Mouse (Mus musculus): ENCODE data around the gene Pou4f1.
"Not testable (repeated sequence)": the region's sequence is repeated elsewhere in the genome, so short reads cannot be mapped to it uniquely, and the experiment has no call there.

Pou4f1 gene

GRCm38 (mm10) chr14:104467966-104468622 lies at the start of gene Pou4f1:
Pou4f1 (minus strand) TSS chr14:104467999.
- DNase-seq (ENCODE audit: low read depth, low spot score): peak; percentile 81

GRCm38 (mm10) chr14:104511664-104512063 lies 43.9 kb upstream of the Pou4f1 start:
- DNase-seq (ENCODE audit: low read depth, low spot score): no peak

GRCm38 (mm10) chr14:104502761-104503160 lies 35.0 kb upstream of the Pou4f1 start:
- not testable (repeated sequence) for DNase-seq (ENCODE audit: low read depth, low spot score)

- no peak for DNase-seq (ENCODE audit: low read depth, low spot score)
Measured at GRCm38 (mm10) chr14:104479751-104480150, 12.0 kb upstream of the Pou4f1 start.

GRCm38 (mm10) chr14:104478593-104478992 lies 10.8 kb upstream of the Pou4f1 start:
- no peak for DNase-seq (ENCODE audit: low read depth, low spot score)

GRCm38 (mm10) chr14:104477616-104478015 lies 9.8 kb upstream of the Pou4f1 start:
- no peak for DNase-seq (ENCODE audit: low read depth, low spot score)

GRCm38 (mm10) chr14:104475438-104475837 lies 7.6 kb upstream of the Pou4f1 start:
- no peak for DNase-seq (ENCODE audit: low read depth, low spot score)

- DNase-seq (ENCODE audit: low read depth, low spot score): no peak
Measured at GRCm38 (mm10) chr14:104468623-104468970, 798 bp upstream of the Pou4f1 start.

- DNase-seq (ENCODE audit: low read depth, low spot score): peak; percentile 30
Measured at GRCm38 (mm10) chr14:104467133-104467965, 450 bp downstream of the Pou4f1 start.

- DNase-seq (ENCODE audit: low read depth, low spot score): no peak
Measured at GRCm38 (mm10) chr14:104466557-104466956, 1.2 kb downstream of the Pou4f1 start.

- peak; percentile 28 for DNase-seq (ENCODE audit: low read depth, low spot score)
Measured at GRCm38 (mm10) chr14:104465483-104466235, 2.1 kb downstream of the Pou4f1 start.

GRCm38 (mm10) chr14:104464841-104465240 lies 3.0 kb downstream of the Pou4f1 start:
- DNase-seq (ENCODE audit: low read depth, low spot score): no peak

- DNase-seq (ENCODE audit: low read depth, low spot score): no peak
Measured at GRCm38 (mm10) chr14:104463631-104464250, 4.1 kb downstream of the Pou4f1 start.

- no peak for DNase-seq (ENCODE audit: low read depth, low spot score)
Measured at GRCm38 (mm10) chr14:104461286-104462240, 6.2 kb downstream of the Pou4f1 start.

- no peak for DNase-seq (ENCODE audit: low read depth, low spot score)
Measured at GRCm38 (mm10) chr14:104460325-104461285, 7.2 kb downstream of the Pou4f1 start.

GRCm38 (mm10) chr14:104459513-104460111 lies 8.2 kb downstream of the Pou4f1 start:
- no peak for DNase-seq (ENCODE audit: low read depth, low spot score)

- no peak for DNase-seq (ENCODE audit: low read depth, low spot score)
Measured at GRCm38 (mm10) chr14:104458728-104459512, 8.9 kb downstream of the Pou4f1 start.
